Mouse (Mus musculus) erythroblast, embryonic 14.5 days (primary cell): ENCODE results near the gene Psmb9.

Source experiments
- GATA1 ChIP-seq: IDR thresholded peaks from 2 replicates; pipeline ENCODE4 v1.6.1; 2012; ENCODE audit warnings: low read length, inconsistent platforms, mixed read lengths
- TAL1 ChIP-seq: IDR thresholded peaks from 3 replicates; pipeline ENCODE4 v1.6.1; 2012; ENCODE audit warnings: low read length, inconsistent platforms, mixed read lengths

GRCm38 (mm10) chr17:34208421-34208820, 20.9 kb upstream of the Psmb9 start:
- no peak for TF ChIP-seq GATA1
- TF ChIP-seq TAL1: no peak
